Mouse (Mus musculus) embryonic facial prominence, embryonic 12.5 days (tissue): ENCODE measurements at regions not wholly inside any gene's neighbourhood (a gene's known extent, or its start where the extent isn't known, plus 50 kb on each side); places are given as distances from the start of the nearest gene placed in this dataset.

ENCODE experiments used
- ATAC-seq: fragments of 200-750 bp; cut with Nextera tagmentation; 2 replicates; pipeline ENCODE4 v1.8.0; 2017; ENCODE audit not compliant: insufficient number of reproducible peaks, insufficient read depth, low FRiP score, low TSS enrichment
- H3K27ac ChIP-seq: fragments of 300-500 bp; sonication (generic); 2 replicates; pipeline ENCODE4 v1.5.1; 2016; ENCODE audit warnings: mild to moderate bottlenecking
- H3K27me3 ChIP-seq: fragments of 300-500 bp; sonication (generic); 2 replicates; pipeline ENCODE4 v1.6.1; 2016; ENCODE audit warnings: mild to moderate bottlenecking, moderate library complexity
- H3K36me3 ChIP-seq: fragments of 300-500 bp; sonication (generic); 2 replicates; pipeline ENCODE4 v1.6.1; 2016; ENCODE audit warnings: mild to moderate bottlenecking
- H3K4me1 ChIP-seq: fragments of 300-500 bp; sonication (generic); 2 replicates; pipeline ENCODE4 v1.6.1; 2016
- H3K4me2 ChIP-seq: fragments of 300-500 bp; sonication (generic); replicated peaks from 2 replicates; pipeline ENCODE4 v1.6.1; 2016; ENCODE audit warnings: mild to moderate bottlenecking, moderate library complexity
- H3K4me3 ChIP-seq: fragments of 300-500 bp; sonication (generic); 2 replicates; pipeline ENCODE4 v1.5.1; 2016; ENCODE audit warnings: mild to moderate bottlenecking
- H3K9ac ChIP-seq: fragments of 300-500 bp; sonication (generic); 2 replicates; pipeline ENCODE4 v1.6.1; 2016; ENCODE audit warnings: mild to moderate bottlenecking, moderate library complexity
- H3K9me3 ChIP-seq: fragments of 300-500 bp; sonication (generic); 2 replicates; pipeline ENCODE4 v1.6.1; 2016; ENCODE audit warnings: mild to moderate bottlenecking, moderate library complexity
- WGBS: fragments of 180-500 bp; shearing (Covaris S2); methylation state at CpG from one replicate; pipeline ENCODE4 v1.1.7; 2016; 5-methylcytosine and 5-hydroxymethylcytosine counted together

- Histone ChIP-seq H3K36me3 (no peaks in the 10 kb centered on the region), H3K4me2 (no peak overlapping the region), H3K4me3 (no peak overlapping the region), H3K4me1 (no peaks in the 10 kb centered on the region), H3K27me3 (no peaks in the 10 kb centered on the region), H3K9me3 (no peaks in the 10 kb centered on the region), H3K9ac (no peak overlapping the region), H3K27ac (no peak overlapping the region)
- 90% methylated on average over 4 of the region's 4 CpGs for WGBS
- no peak for ATAC-seq
These were observed 83.6 kb upstream of the Ngf start for GRCm38 (mm10) chr3:102386091-102386490.

GRCm38 (mm10) chr3:102384596-102384995 lies 85.1 kb upstream of the Ngf start:
- Histone ChIP-seq H3K4me1 (no peaks in the 10 kb centered on the region), H3K9me3 (no peaks in the 10 kb centered on the region), H3K27me3 (no peaks in the 10 kb centered on the region), H3K27ac (no peak overlapping the region), H3K9ac (no peak overlapping the region), H3K4me2 (no peak overlapping the region), H3K36me3 (no peaks in the 10 kb centered on the region), H3K4me3 (no peak overlapping the region)
- WGBS = 62% methylated on average over 2 of the region's 2 CpGs
- ATAC-seq = no peak

- Histone ChIP-seq H3K9me3 (no peaks in the 10 kb centered on the region), H3K27me3 (no peaks in the 10 kb centered on the region), H3K27ac (no peak overlapping the region), H3K9ac (no peak overlapping the region), H3K36me3 (no peaks in the 10 kb centered on the region), H3K4me1 (no peaks in the 10 kb centered on the region), H3K4me3 (no peak overlapping the region), H3K4me2 (no peak overlapping the region)
- ATAC-seq = no peak
- WGBS = 50% methylated on average over 8 of the region's 8 CpGs
These were observed 86.0 kb upstream of the Ngf start for GRCm38 (mm10) chr3:102383671-102384070.

- Histone ChIP-seq H3K4me2 (no peak overlapping the region), H3K4me1 (no peaks in the 10 kb centered on the region), H3K9ac (no peak overlapping the region), H3K9me3 (no peaks in the 10 kb centered on the region), H3K27ac (no peak overlapping the region), H3K36me3 (no peaks in the 10 kb centered on the region), H3K27me3 (no peaks in the 10 kb centered on the region), H3K4me3 (no peak overlapping the region)
- no peak for ATAC-seq
- 91% methylated on average over 10 of the region's 10 CpGs for WGBS
These were observed 88.0 kb upstream of the Ngf start for GRCm38 (mm10) chr3:102381683-102382082.

GRCm38 (mm10) chr3:102374381-102375060 lies 95.2 kb upstream of the Ngf start:
- ATAC-seq = no peak
- WGBS = 81% methylated on average over 5 of the region's 5 CpGs
- no peaks in the 10 kb centered on the region for H3K4me1 ChIP-seq
- no peaks in the 10 kb centered on the region for H3K27me3 ChIP-seq
- H3K9me3 ChIP-seq = no peaks in the 10 kb centered on the region
- H3K4me3 ChIP-seq = no peak overlapping the region
- H3K9ac ChIP-seq = no peak overlapping the region
- no peak overlapping the region for H3K4me2 ChIP-seq
- H3K36me3 ChIP-seq = no peaks in the 10 kb centered on the region
- H3K27ac ChIP-seq = no peak overlapping the region

GRCm38 (mm10) chr3:102372205-102372899 lies 97.4 kb upstream of the Ngf start:
- ATAC-seq = no peak
- 76% methylated on average over 8 of the region's 8 CpGs for WGBS
- no peaks in the 10 kb centered on the region for H3K9me3 ChIP-seq
- no peak overlapping the region for H3K9ac ChIP-seq
- H3K4me3 ChIP-seq = no peak overlapping the region
- H3K27me3 ChIP-seq = no peaks in the 10 kb centered on the region
- no peaks in the 10 kb centered on the region for H3K4me1 ChIP-seq
- no peaks in the 10 kb centered on the region for H3K36me3 ChIP-seq
- no peak overlapping the region for H3K4me2 ChIP-seq
- no peak overlapping the region for H3K27ac ChIP-seq

GRCm38 (mm10) chr3:102366188-102366587 lies 103.5 kb upstream of the Ngf start:
- no peaks in the 10 kb centered on the region for H3K27me3 ChIP-seq
- 42% methylated on average over 6 of the region's 6 CpGs for WGBS

GRCm38 (mm10) chr3:102364326-102364935 lies 105.3 kb upstream of the Ngf start:
- Histone ChIP-seq H3K27ac (no peak overlapping the region), H3K4me2 (no peak overlapping the region), H3K9ac (no peak overlapping the region), H3K36me3 (no peaks in the 10 kb centered on the region), H3K9me3 (no peaks in the 10 kb centered on the region), H3K27me3 (no peaks in the 10 kb centered on the region), H3K4me1 (no peaks in the 10 kb centered on the region), H3K4me3 (no peak overlapping the region)
- 85% methylated on average over 5 of the region's 5 CpGs for WGBS
- ATAC-seq = no peak

More at GRCm38 (mm10) chr3:102366188-102366587, 103.5 kb upstream of the Ngf start:
- Histone ChIP-seq H3K27ac (no peak overlapping the region), H3K4me1 (no peaks in the 10 kb centered on the region), H3K9me3 (no peaks in the 10 kb centered on the region), H3K4me3 (no peak overlapping the region), H3K36me3 (no peaks in the 10 kb centered on the region), H3K9ac (no peak overlapping the region), H3K4me2 (no peak overlapping the region)
- ATAC-seq = no peak

GRCm38 (mm10) chr3:102360732-102361280 lies 108.9 kb upstream of the Ngf start:
- no peak overlapping the region for H3K4me3 ChIP-seq
- no peaks in the 10 kb centered on the region for H3K9me3 ChIP-seq
- H3K9ac ChIP-seq = no peak overlapping the region
- no peak overlapping the region for H3K27ac ChIP-seq
- H3K4me1 ChIP-seq = peaks cover 5% of the 10 kb centered on the region; the same call in 1 of the 2 replicates
- H3K36me3 ChIP-seq = no peaks in the 10 kb centered on the region
- H3K27me3 ChIP-seq = no peaks in the 10 kb centered on the region
- no peak for ATAC-seq
- WGBS = 73% methylated on average over 9 of the region's 9 CpGs
- no peak overlapping the region for H3K4me2 ChIP-seq

GRCm38 (mm10) chr3:102358801-102359200 lies 110.9 kb upstream of the Ngf start:
- H3K4me1 ChIP-seq = peaks cover 5% of the 10 kb centered on the region; the same call in 1 of the 2 replicates
- H3K36me3 ChIP-seq = no peaks in the 10 kb centered on the region
- no peak for ATAC-seq
- H3K27me3 ChIP-seq = no peaks in the 10 kb centered on the region
- no peak overlapping the region for H3K4me2 ChIP-seq
- H3K9me3 ChIP-seq = no peaks in the 10 kb centered on the region
- H3K9ac ChIP-seq = no peak overlapping the region
- no peak overlapping the region for H3K27ac ChIP-seq
- no peak overlapping the region for H3K4me3 ChIP-seq
- 85% methylated on average over 4 of the region's 4 CpGs for WGBS

GRCm38 (mm10) chr3:102357062-102357610 lies 112.6 kb upstream of the Ngf start:
- Histone ChIP-seq H3K4me3 (no peak overlapping the region), H3K27ac (no peak overlapping the region), H3K9ac (no peak overlapping the region), H3K36me3 (no peaks in the 10 kb centered on the region), H3K9me3 (no peaks in the 10 kb centered on the region), H3K27me3 (no peaks in the 10 kb centered on the region), H3K4me2 (no peak overlapping the region), H3K4me1 (peaks cover 5% of the 10 kb centered on the region; the same call in 1 of the 2 replicates)
- 50% methylated on average over 7 of the region's 7 CpGs for WGBS
- ATAC-seq = no peak
